Mouse (Mus musculus) lung, embryonic 15.5 days (tissue): ENCODE data around the gene Rtn4rl2. TPM values are rescaled to one million over a fixed set of nuclear protein-coding genes. Genes with fewer than 3 reads are reported as not detected.

ENCODE experiments used
- microRNA-seq: library from miRNA; unstranded; fragments of <30 nt; microRNA quantifications from one replicate; pipeline ENCODE4, GENCODE M21; 2016
- polyA plus RNA-seq: library from polyadenylated mRNA; unstranded; fragments of >200 nt; fragmentation: Nextera tagmentation; extraction: Ambion mirVana; gene quantifications from 2 replicates; pipeline ENCODE4 v1.2.1, GENCODE M21; 2015

Rtn4rl2 gene
- polyA plus RNA-seq, 1 experiment from 2014 or later: 0.79 TPM

Small RNAs within 50 kb of the gene (microRNA-seq; reads per million reads assigned to microRNA genes)
- gene Gm24332: not detected

Other genes with a start within 250 kb of the Rtn4rl2 start
- gene Ctnnd1, start 235.9 kb downstream of the Rtn4rl2 start, polyA plus RNA-seq: 61.5 and 66.0 TPM in 2 replicates
- 0.13 and 0.22 TPM in 2 replicates for gene Btbd18, start 227.6 kb downstream of the Rtn4rl2 start, polyA plus RNA-seq
- 356 and 375 TPM in 2 replicates for gene Selenoh, start 215.9 kb downstream of the Rtn4rl2 start, polyA plus RNA-seq
- gene Gm28635, start 208.7 kb downstream of the Rtn4rl2 start, polyA plus RNA-seq: not detected in 2 replicates
- 37.1 and 38.0 TPM in 2 replicates for gene Med19, start 208.3 kb downstream of the Rtn4rl2 start, polyA plus RNA-seq
- gene Tmx2, start 207.6 kb downstream of the Rtn4rl2 start, polyA plus RNA-seq: 118 and 121 TPM in 2 replicates
- gene Zdhhc5, start 171.5 kb downstream of the Rtn4rl2 start, polyA plus RNA-seq: 24.5 and 24.9 TPM in 2 replicates
- 27.1 and 29.3 TPM in 2 replicates for gene Clp1, start 159.4 kb downstream of the Rtn4rl2 start, polyA plus RNA-seq
- 6.3 and 6.6 TPM in 2 replicates for gene Ypel4, start 152.7 kb downstream of the Rtn4rl2 start, polyA plus RNA-seq
- gene Gm19426, start 143.1 kb downstream of the Rtn4rl2 start, polyA plus RNA-seq: 7.3 and 9.8 TPM in 2 replicates
- gene Serping1, start 111.3 kb downstream of the Rtn4rl2 start, polyA plus RNA-seq: 92.3 and 104 TPM in 2 replicates
- gene Ube2l6, start 87.9 kb downstream of the Rtn4rl2 start, polyA plus RNA-seq: 63.8 and 63.9 TPM in 2 replicates
- gene Smtnl1, start 64.1 kb downstream of the Rtn4rl2 start, polyA plus RNA-seq: 0.20 and 0.27 TPM in 2 replicates
- 44.3 and 48.0 TPM in 2 replicates for gene Timm10, start 59.7 kb downstream of the Rtn4rl2 start, polyA plus RNA-seq
- gene Slc43a1, start 47.9 kb downstream of the Rtn4rl2 start, polyA plus RNA-seq: 15.1 and 15.9 TPM in 2 replicates
- gene Slc43a3, start 49.9 kb upstream of the Rtn4rl2 start, polyA plus RNA-seq: 78.5 and 89.7 TPM in 2 replicates
- gene Prg2, start 93.8 kb upstream of the Rtn4rl2 start, polyA plus RNA-seq: 0.20 and 0.24 TPM in 2 replicates
- gene Prg3, start 101.5 kb upstream of the Rtn4rl2 start, polyA plus RNA-seq: not detected in 2 replicates
- 298 and 303 TPM in 2 replicates for gene Ssrp1, start 150.5 kb upstream of the Rtn4rl2 start, polyA plus RNA-seq
- 0.77 and 0.91 TPM in 2 replicates for gene P2rx3, start 150.8 kb upstream of the Rtn4rl2 start, polyA plus RNA-seq
- 38.8 and 53.6 TPM in 2 replicates for gene Tnks1bp1, start 161.3 kb upstream of the Rtn4rl2 start, polyA plus RNA-seq
- 181 and 184 TPM in 2 replicates for gene Aplnr, start 249.5 kb upstream of the Rtn4rl2 start, polyA plus RNA-seq